Mouse (Mus musculus) kidney, postnatal 36 days (tissue): ENCODE data around the gene Scube1.
A peak's percentile ranks its signal among the peaks of the same experiment; 100 is the strongest.

ENCODE experiments used
- DNase-seq, 2 experiments: peaks; one replicate each; pipeline ENCODE4 v3.0.0; 2021 to 2022; ENCODE audit warnings: mixed read lengths in 2 of 2

Scube1 gene

DNA sequence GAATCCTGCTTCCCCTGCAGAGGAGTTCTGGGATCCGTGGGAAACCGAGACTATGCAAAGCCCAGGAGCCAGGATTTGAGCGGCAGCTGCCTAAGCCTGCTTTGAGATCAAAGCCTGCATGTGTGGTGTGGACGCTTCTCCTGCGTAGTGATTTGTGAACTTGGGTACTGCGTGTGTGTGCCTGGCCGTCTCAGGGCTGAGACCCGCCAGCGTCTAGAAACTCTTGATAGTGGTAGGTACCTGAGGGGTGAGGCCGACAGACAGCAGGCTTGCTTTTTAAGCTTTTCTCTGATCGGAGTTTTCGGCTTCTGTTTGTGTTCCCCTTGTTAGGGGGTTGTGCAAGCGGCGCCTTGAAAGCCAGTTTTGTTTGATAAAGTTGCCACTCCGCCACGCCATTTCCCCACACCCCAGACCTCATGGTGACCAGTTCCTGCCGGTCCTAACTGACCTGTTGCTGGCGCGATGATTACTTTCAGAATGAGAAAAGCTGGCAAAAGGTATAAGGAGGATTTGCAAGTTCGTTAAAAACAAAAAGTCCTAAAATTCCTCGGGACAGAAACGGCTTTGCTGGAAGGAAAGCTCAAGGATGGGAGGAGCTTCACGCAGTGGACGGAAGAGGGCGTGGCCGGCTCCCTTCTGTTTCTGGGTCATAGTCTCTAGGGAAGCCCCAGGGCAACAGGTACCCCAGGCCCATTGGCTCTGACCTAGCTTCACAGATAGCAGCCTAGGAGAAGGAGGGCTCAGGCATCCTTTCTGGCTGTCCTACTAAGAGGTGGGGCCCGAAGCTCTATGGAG lies 160.8 kb downstream of the Scube1 start:
- peak; percentile 67 to 82 for DNase-seq

DNA sequence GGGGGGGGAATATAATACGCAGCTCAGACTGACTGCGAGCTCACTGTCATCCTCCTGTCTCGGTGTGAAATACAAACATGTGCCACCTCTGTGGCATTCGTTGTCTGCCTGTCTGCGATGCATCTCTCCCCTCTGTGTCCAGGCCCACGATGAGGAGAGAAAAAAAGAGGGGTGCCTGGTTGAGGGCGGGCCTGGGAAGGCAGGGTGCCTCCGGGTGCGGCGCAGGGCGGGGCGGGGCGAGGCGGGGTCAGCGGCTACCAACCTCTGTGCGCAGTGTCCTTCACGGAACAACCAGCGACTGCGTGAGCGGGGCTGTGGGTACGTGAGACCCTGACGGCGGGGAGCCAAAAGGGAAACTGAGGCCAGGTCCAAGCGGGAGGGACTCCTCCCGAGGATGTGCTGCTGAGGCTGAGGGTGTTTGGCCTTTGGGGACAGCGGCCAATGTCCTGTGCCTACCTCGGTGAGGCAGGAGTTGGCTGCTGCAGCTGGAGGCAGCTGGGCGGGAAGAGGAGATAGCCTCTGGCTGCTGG lies 161.4 kb downstream of the Scube1 start, which contains the start of the genes Tspo and Mcat:
Gene Tspo (plus strand): TSS at position 266 of the 530 bp plus-strand sequence.
Gene Mcat (minus strand): TSS at position 461 of the 530 bp plus-strand sequence.
- DNase-seq = peak; percentile 75 to 87

DNA sequence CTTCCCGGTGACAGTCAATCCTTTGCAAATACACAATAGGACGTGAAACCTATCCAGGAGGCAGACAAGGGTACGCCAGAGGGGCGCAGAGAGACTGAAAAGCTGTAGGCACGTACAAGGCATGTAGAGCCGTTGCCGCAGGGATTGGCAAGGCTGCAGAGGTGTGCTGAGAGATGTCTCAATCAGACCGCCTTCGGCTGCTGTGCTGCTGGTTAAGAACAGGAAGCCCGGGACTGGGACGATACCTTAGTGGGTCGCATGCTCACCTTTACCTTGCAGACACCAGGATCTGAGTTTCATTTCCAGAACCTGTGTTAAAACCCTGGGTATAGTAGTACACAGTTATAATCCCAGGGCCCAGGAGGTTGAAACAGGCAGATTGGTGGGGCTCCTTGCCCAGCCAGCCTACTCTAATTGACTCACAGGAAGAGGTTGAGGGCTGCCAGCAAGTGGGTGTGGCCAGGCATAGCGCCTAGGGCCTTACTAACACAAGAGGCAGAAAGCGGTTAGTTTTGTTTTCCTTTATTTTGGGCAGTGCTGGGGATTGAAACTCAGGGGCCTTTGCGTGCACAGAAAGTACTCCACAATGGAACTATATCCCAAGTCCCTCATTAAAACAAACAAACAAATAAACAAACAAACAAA lies 162.1 kb downstream of the Scube1 start:
- DNase-seq = peak; percentile 92

DNA sequence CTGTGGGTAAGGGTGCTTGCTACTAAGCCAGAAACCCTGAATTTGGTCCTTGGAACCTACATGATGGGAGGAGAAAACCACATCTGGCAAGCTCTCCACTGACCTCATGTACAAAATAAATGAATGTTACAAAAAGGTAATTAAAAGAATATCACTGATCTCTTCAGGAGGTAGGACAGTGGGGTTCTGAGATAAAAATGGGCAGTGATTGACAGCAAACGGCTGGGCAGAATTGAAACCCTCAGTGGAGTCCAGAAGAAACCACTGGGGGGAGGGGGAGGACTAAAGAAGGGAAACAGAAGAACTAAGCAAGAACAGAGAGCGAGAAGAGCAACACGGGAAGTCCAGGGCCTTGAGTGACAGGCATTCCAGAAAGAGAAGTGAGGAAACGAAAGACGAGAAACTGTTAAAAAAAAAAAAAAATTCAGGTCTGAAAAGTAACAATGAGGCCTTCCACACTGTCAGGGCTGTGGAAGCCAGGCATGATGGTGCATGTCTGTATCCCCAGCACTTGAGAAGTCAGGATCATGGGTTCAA lies 163.8 kb downstream of the Scube1 start:
- no peak for DNase-seq

DNA sequence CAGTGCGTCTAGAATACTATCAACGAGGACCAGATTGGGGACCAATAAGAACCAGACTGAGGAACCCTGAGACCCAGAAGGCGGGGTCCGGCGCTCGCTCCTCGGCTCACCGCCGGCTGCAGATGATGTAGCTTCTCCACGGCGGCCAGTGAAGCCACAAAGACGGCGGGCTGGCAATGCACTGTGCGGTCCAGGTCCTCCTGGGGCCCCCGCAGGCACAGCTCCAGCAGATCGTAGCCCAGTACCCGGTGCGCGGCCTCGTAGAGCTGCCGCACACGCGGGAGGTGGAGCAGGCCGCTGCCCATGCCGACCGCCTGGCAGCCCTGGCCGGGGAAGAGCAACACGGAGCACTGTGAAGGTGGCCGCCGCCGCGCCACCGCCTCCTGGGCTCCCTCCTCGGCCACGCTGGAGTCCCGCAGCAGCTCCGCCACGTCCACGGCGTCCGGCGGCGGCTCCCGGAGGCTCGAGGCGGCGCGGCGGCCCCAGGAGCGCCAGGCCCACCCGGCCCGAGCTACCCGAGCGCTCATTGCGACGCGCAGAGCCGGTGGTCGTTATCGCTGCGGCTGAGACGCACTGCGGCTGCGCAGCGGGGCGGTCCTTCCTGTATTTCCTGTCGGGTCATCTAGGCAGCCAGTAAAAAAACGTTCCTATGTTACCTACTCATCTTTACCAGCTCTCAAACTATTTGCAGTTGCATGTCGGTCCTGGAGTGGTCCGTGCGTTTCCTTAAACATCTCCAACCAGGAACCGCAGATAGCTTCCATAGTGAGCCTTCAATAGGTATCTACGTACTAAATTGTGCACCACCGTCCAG lies 169.5 kb downstream of the Scube1 start:
- DNase-seq = peak; percentile 85 to 93
